Mouse (Mus musculus) frontal cortex, postnatal 10 days (tissue): ENCODE measurements at regions not wholly inside any gene's neighbourhood (a gene's known extent, or its start where the extent isn't known, plus 50 kb on each side); places are given as distances from the start of the nearest gene placed in this dataset.

Experiments
- DNase-seq, 2 experiments: peaks; one replicate each; pipeline ENCODE4 v3.0.0; 2022; ENCODE audit warnings: low spot score in 2 of 2, mixed read lengths in 1 of 2

GRCm38 (mm10) chr15:36347333-36347845, 660.2 kb downstream of the Zfp706 start:
- DNase-seq = no peak

GRCm38 (mm10) chr15:36346126-36346525, 661.4 kb downstream of the Zfp706 start:
- DNase-seq = no peak

- DNase-seq = peak; percentile 30 to 32
Measured at GRCm38 (mm10) chr15:36345413-36345812, 662.2 kb downstream of the Zfp706 start.

- DNase-seq = no peak
Measured at GRCm38 (mm10) chr15:36339971-36340550, 667.5 kb downstream of the Zfp706 start.

- DNase-seq = no peak
Measured at GRCm38 (mm10) chr15:36338766-36339165, 668.8 kb downstream of the Zfp706 start.

- no peak for DNase-seq
Measured at GRCm38 (mm10) chr15:36336857-36337256, 670.7 kb downstream of the Zfp706 start.

- no peak for DNase-seq
Measured at GRCm38 (mm10) chr15:36335116-36335515, 672.5 kb downstream of the Zfp706 start.

- no peak for DNase-seq
Measured at GRCm38 (mm10) chr15:36334436-36335113, 673.0 kb downstream of the Zfp706 start.

GRCm38 (mm10) chr15:36333857-36334256, 673.7 kb downstream of the Zfp706 start:
- DNase-seq = no peak

- DNase-seq = no peak
Measured at GRCm38 (mm10) chr15:36333265-36333664, 674.3 kb downstream of the Zfp706 start.
